Mouse (Mus musculus): ENCODE measurements around the gene Fabp1. TPM values are rescaled to one million over a fixed set of nuclear protein-coding genes. Genes with fewer than 3 reads are reported as not detected.

Gene Fabp1
- total and polyA plus RNA-seq, 3 experiments = not detected

DNA sequence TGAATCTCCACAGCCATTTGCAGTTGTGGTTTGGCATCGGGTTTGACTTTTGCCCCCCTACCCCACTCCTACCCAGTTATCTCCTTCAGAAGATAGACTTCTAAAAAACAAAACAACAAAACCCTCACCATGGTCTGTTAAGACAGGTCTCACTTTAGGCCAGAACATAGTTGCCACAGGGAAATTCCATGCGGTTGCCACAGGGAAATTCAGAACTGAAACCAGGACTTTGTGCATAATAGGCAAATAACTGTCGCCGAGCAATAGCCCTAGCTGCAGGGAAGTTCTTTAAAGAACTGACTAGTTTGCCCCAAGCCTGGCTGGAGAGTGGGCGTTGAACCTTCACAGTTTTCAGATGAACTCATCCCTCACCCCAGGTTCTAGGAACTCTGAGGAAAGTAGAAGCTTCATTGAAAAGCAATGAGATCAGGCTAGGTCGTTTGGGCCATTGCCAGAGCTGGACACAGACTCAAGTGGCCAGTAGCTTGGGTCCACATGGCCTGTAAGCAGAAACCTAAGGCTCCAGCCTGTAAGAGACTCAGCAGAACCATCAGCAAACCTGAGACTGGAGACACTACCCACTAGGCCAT is 6.4 kb upstream of the Fabp1 start:
- Histone ChIP-seq H3K27me3 (ENCODE audit: control insufficient read depth in 1 of 2, insufficient read depth in 2 of 2, low read length in 2 of 2) (peaks cover 1 to 3% of the 10 kb centered on the region in 2 experiments; a peak in 3 of 4 replicates), H3K4me1 (ENCODE audit: control insufficient read depth in 1 of 2, insufficient read depth in 2 of 2, low read length in 2 of 2) (peaks cover 0 to 1% of the 10 kb centered on the region in 2 experiments; a peak in 1 of 4 replicates), H3K79me2 (ENCODE audit: control insufficient read depth, insufficient read depth, low read length, poor library complexity) (no peaks in the 10 kb centered on the region), H3K4me3 (ENCODE audit: control insufficient read depth in 1 of 2, insufficient read depth in 1 of 2, low read depth in 2 of 2, low read length in 2 of 2) (no peak overlapping the region), H3K27ac (ENCODE audit: control insufficient read depth, low read depth, low read length) (no peak overlapping the region), H3K9ac (ENCODE audit: control insufficient read depth, low read depth, low read length, poor library complexity, severe bottlenecking) (no peak overlapping the region), H3K9me3 (replicated peaks; ENCODE audit: insufficient read depth, low read length) (no peaks in the 10 kb centered on the region), H3K36me3 (ENCODE audit: control insufficient read depth in 1 of 2, insufficient read depth in 2 of 2, low read length in 2 of 2) (no peaks in the 10 kb centered on the region)
- DNase-seq (ENCODE audit: low read depth, low spot score) = no peak
- TF ChIP-seq NRF1 (IDR thresholded peaks at IDR 0.05; ENCODE audit: insufficient read depth, low read depth, low read length, poor library complexity, severe bottlenecking) = no peak

DNA sequence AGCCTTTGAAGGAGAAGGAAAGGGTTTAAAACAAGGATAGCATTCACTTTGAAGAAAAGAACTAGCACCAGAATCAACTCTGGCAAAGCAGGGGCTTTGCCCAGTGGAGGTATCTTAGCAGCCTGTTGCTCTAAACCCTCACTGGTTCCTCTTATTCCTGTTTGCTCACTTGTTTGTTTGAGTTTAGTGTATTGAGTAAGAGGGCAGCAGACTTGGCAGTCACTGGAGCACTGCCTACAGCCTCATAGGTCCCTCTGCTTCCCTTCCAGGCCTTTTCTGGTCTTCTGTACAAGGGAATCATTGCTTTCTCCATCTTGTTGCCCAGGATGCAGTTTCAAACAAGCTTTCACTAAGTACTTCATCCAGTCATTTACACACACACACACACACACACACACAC is 3.5 kb upstream of the Fabp1 start:
- no peak for DNase-seq (ENCODE audit: low read depth, low spot score)
- TF ChIP-seq TBP (IDR thresholded peaks at IDR 0.05; ENCODE audit: low read depth, low read length) (no peak), POLR2A (IDR thresholded peaks at IDR 0.05; ENCODE audit: control insufficient read depth in 1 of 2, insufficient read depth in 1 of 2, low read depth in 1 of 2, low read length in 2 of 2, poor library complexity in 1 of 2) (no peak), POLR2AphosphoS5 (IDR thresholded peaks at IDR 0.05; ENCODE audit: borderline replicate concordance, low read depth, low read length) (no peak), POLR2AphosphoS2 (IDR thresholded peaks at IDR 0.05; ENCODE audit: low read length) (no peak), MXI1 (IDR thresholded peaks at IDR 0.05; ENCODE audit: low read depth, low read length) (no peak), ZKSCAN1 (IDR thresholded peaks at IDR 0.05; ENCODE audit: low read depth, low read length) (no peak), SMC3 (IDR thresholded peaks at IDR 0.05; ENCODE audit: low read depth, low read length) (no peak), ZNF384 (IDR thresholded peaks at IDR 0.05; ENCODE audit: low read depth, low read length) (no peak), TAL1 (IDR thresholded peaks at IDR 0.05; ENCODE audit: low read length) (no peak), RCOR1 (IDR thresholded peaks at IDR 0.05; ENCODE audit: low read depth, low read length) (no peak)
- Histone ChIP-seq H3K36me3 (ENCODE audit: control insufficient read depth in 1 of 2, insufficient read depth in 2 of 2, low read length in 2 of 2) (no peaks in the 10 kb centered on the region), H3K9ac (ENCODE audit: control insufficient read depth, low read depth, low read length, poor library complexity, severe bottlenecking) (no peak overlapping the region), H3K4me1 (ENCODE audit: control insufficient read depth in 1 of 2, insufficient read depth in 2 of 2, low read length in 2 of 2) (peaks cover 0 to 4% of the 10 kb centered on the region in 2 experiments; a peak in 1 of 4 replicates), H3K27ac (ENCODE audit: control insufficient read depth, low read depth, low read length) (no peak overlapping the region), H3K27me3 (ENCODE audit: control insufficient read depth in 1 of 2, insufficient read depth in 2 of 2, low read length in 2 of 2) (peaks cover 0 to 1% of the 10 kb centered on the region in 2 experiments; a peak in 1 of 4 replicates), H3K9me3 (replicated peaks; ENCODE audit: insufficient read depth, low read length) (no peaks in the 10 kb centered on the region), H3K4me3 (ENCODE audit: control insufficient read depth in 1 of 2, insufficient read depth in 1 of 2, low read depth in 2 of 2, low read length in 2 of 2) (no peak overlapping the region), H3K79me2 (ENCODE audit: control insufficient read depth, insufficient read depth, low read length, poor library complexity) (no peaks in the 10 kb centered on the region)

DNA sequence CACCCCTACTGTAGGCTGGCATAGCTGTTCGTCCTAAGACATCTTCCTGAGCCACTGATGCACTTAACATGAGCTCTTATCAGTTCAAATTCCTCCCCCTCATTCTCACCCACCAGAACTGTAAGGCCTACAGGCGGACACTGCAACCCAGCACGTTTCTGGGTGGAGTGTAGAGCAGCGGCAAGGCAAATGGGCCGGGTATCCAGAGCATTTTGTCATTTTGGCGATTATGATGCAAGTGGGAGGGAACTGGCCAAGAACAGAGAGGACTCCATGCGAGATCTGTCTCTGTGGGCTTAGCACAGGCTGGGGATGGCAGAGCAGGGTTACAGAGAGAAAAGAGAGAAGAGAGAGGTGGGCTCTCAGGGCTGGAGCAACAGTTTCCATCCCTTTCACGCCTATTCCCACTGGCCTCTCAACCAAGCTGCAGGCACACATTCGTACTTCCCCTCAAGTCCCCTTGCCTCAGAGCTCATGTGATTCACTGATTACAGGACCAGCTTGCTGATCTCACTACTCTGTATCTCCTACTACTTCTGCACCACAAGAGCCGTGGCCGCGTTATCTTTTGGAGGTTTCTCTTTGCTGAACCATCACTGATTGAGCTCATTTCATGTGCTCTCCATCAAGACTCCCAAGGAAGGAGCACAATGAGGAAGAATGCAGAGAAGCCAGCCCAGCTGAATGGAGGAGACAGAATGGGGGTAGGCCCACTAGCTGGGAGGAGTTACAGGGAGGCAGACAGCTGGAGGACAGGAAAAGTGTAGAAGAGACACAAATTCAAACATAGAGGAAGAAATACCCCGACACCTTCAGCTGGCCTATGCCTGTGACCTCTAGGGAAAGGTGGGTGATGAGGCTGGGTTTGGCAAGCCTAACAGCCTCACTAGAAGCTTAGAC is 1.7 kb upstream of the Fabp1 start:
- TF ChIP-seq RCOR1 (IDR thresholded peaks at IDR 0.05; ENCODE audit: low read depth, low read length) = peak; percentile 75
- TF ChIP-seq MAX (IDR thresholded peaks at IDR 0.05; ENCODE audit: low read length) = peak; percentile 17; the same call in 1 of the 2 replicates
- 0 out of 2 replicates have a peak, but pooled peaks have one; percentile 19 for TF ChIP-seq ETS1 (IDR thresholded peaks at IDR 0.05; ENCODE audit: low read depth, low read length)
- peak; percentile 51; the same call in 1 of the 2 replicates for TF ChIP-seq USF1 (IDR thresholded peaks at IDR 0.05; ENCODE audit: low read depth, low read length)
- TF ChIP-seq JUND (IDR thresholded peaks at IDR 0.05; ENCODE audit: low read depth, low read length) = no peak
- peak; percentile 56 for TF ChIP-seq GATA1 (IDR thresholded peaks at IDR 0.05; ENCODE audit: low read depth, low read length)
- TF ChIP-seq EP300 (IDR thresholded peaks at IDR 0.05; ENCODE audit: low read depth in 1 of 2, low read length in 2 of 2) = 0 out of 4 replicates have a peak, but pooled peaks have one; percentile 11 to 19
- TF ChIP-seq MYB (IDR thresholded peaks at IDR 0.05; ENCODE audit: low read depth, low read length) = no peak
- Histone ChIP-seq H3K27ac (ENCODE audit: control insufficient read depth, low read depth, low read length) (no peak overlapping the region), H3K4me1 (ENCODE audit: control insufficient read depth in 1 of 2, insufficient read depth in 2 of 2, low read length in 2 of 2) (peaks cover 0 to 4% of the 10 kb centered on the region in 2 experiments; a peak in 1 of 4 replicates), H3K9ac (ENCODE audit: control insufficient read depth, low read depth, low read length, poor library complexity, severe bottlenecking) (no peak overlapping the region), H3K4me3 (ENCODE audit: control insufficient read depth in 1 of 2, insufficient read depth in 1 of 2, low read depth in 2 of 2, low read length in 2 of 2) (no peak overlapping the region), H3K9me3 (replicated peaks; ENCODE audit: insufficient read depth, low read length) (no peaks in the 10 kb centered on the region), H3K27me3 (ENCODE audit: control insufficient read depth in 1 of 2, insufficient read depth in 2 of 2, low read length in 2 of 2) (peaks cover 0 to 3% of the 10 kb centered on the region in 2 experiments; a peak in 2 of 4 replicates), H3K36me3 (ENCODE audit: control insufficient read depth in 1 of 2, insufficient read depth in 2 of 2, low read length in 2 of 2) (no peaks in the 10 kb centered on the region), H3K79me2 (ENCODE audit: control insufficient read depth, insufficient read depth, low read length, poor library complexity) (no peaks in the 10 kb centered on the region)
- peak; percentile 68 for DNase-seq (ENCODE audit: low read depth, low spot score)

Data from MEL (cell line).